Mouse (Mus musculus) left cerebral cortex, adult 11 months (tissue): Measurements from ENCODE around the gene Dusp22.

ENCODE experiments used
- DNase-seq: peaks from one replicate; pipeline ENCODE4 v3.0.0; 2022; ENCODE audit warnings: low spot score

The Dusp22 gene

GRCm38 (mm10) chr13:30750461-30751303 is 90.9 kb downstream of the Dusp22 start:
- no peak for DNase-seq

GRCm38 (mm10) chr13:30751304-30751580 is 91.4 kb downstream of the Dusp22 start:
- DNase-seq: no peak

- DNase-seq: no peak
These were observed 92.9 kb downstream of the Dusp22 start for GRCm38 (mm10) chr13:30752581-30753187.

GRCm38 (mm10) chr13:30753441-30753840 is 93.6 kb downstream of the Dusp22 start:
- no peak for DNase-seq

- no peak for DNase-seq
These were observed 94.3 kb downstream of the Dusp22 start for GRCm38 (mm10) chr13:30754066-30754465.

GRCm38 (mm10) chr13:30754825-30755476 is 95.2 kb downstream of the Dusp22 start:
- DNase-seq: no peak

- no peak for DNase-seq
These were observed 95.8 kb downstream of the Dusp22 start for GRCm38 (mm10) chr13:30755577-30755976.

GRCm38 (mm10) chr13:30755998-30756639 is 96.3 kb downstream of the Dusp22 start:
- DNase-seq: no peak

GRCm38 (mm10) chr13:30757264-30757900 is 97.6 kb downstream of the Dusp22 start:
- no peak for DNase-seq

- DNase-seq: no peak
These were observed 99.1 kb downstream of the Dusp22 start for GRCm38 (mm10) chr13:30758789-30759381.

- DNase-seq: no peak
These were observed 100.7 kb downstream of the Dusp22 start for GRCm38 (mm10) chr13:30760374-30761090.
